29 mouse cellular contexts compared by ENCODE assay signal in genomic region chr17:57788161-57788799, GRCm38 (mm10). TPM values are rescaled to one million over a fixed set of nuclear protein-coding genes. Genes with fewer than 3 reads are reported as not detected.
DNase-seq lines count a peak whose midpoint lies in the region; ATAC-seq and TF ChIP-seq lines count a peak whose summit lies in the region.
"Had no signal": no experiment of that assay in that cellular context is flagged by ENCODE, and none has a peak within 500 bp of the region (broad histone marks: within the 10 kb centered on the region; RNA-seq: fewer than 3 reads in every experiment).

No protein-coding gene starts in this region.

- 67% methylated on average over 1 of the region's 1 CpGs for WGBS in intestine, embryonic 16.5 days
- 79% methylated on average over 1 of the region's 1 CpGs for WGBS in hindbrain, postnatal 0 days

- no peaks in the 10 kb centered on the region for H3K4me1 ChIP-seq in intestine, embryonic 16.5 days (ENCODE audit: control insufficient read depth, insufficient read depth, low read length)
- H3K4me1 ChIP-seq in hindbrain, postnatal 0 days (ENCODE audit: insufficient read depth, low read length): no peaks in the 10 kb centered on the region
- H3K4me1 ChIP-seq: embryonic facial prominence, embryonic 13.5 days; embryonic facial prominence, embryonic 15.5 days; forebrain, embryonic 10.5 days; forebrain, embryonic 12.5 days had no signal

- H3K36me3 ChIP-seq in intestine, embryonic 16.5 days (ENCODE audit: control insufficient read depth, insufficient read depth, low read length): no peaks in the 10 kb centered on the region
- no peaks in the 10 kb centered on the region for H3K36me3 ChIP-seq in hindbrain, postnatal 0 days (ENCODE audit: insufficient read depth, low read length)
- H3K36me3 ChIP-seq: embryonic facial prominence, embryonic 13.5 days; embryonic facial prominence, embryonic 15.5 days; forebrain, embryonic 10.5 days; forebrain, embryonic 12.5 days had no signal

- no peaks in the 10 kb centered on the region for H3K9me3 ChIP-seq in intestine, embryonic 16.5 days (ENCODE audit: control insufficient read depth, low read length)
- H3K9me3 ChIP-seq in hindbrain, postnatal 0 days (ENCODE audit: low read length): no peaks in the 10 kb centered on the region
- H3K9me3 ChIP-seq: embryonic facial prominence, embryonic 13.5 days; embryonic facial prominence, embryonic 15.5 days; forebrain, embryonic 12.5 days had no signal

- H3K4me2 ChIP-seq in intestine, embryonic 16.5 days (ENCODE audit: low read depth, low read length): no peak overlapping the region
- H3K4me2 ChIP-seq in hindbrain, postnatal 0 days (ENCODE audit: low read depth, low read length): no peak overlapping the region
- H3K4me2 ChIP-seq: embryonic facial prominence, embryonic 13.5 days; embryonic facial prominence, embryonic 15.5 days; forebrain, embryonic 12.5 days had no signal

- TF ChIP-seq CTCF in hindbrain, postnatal 0 days (IDR thresholded peaks at IDR 0.05; ENCODE audit: low read depth): no peak

- peak; percentile 92 for ATAC-seq in intestine, embryonic 16.5 days
- no peak for ATAC-seq in hindbrain, postnatal 0 days
- ATAC-seq: forebrain, embryonic 14.5 days; forebrain, embryonic 16.5 days had no signal

- H3K9ac ChIP-seq in intestine, embryonic 16.5 days (ENCODE audit: low read depth, low read length): no peak overlapping the region
- H3K9ac ChIP-seq in hindbrain, postnatal 0 days (replicated peaks; ENCODE audit: low read length): no peak overlapping the region
- H3K9ac ChIP-seq: embryonic facial prominence, embryonic 13.5 days; embryonic facial prominence, embryonic 15.5 days; forebrain, embryonic 12.5 days had no signal

- no peak overlapping the region for H3K4me3 ChIP-seq in intestine, embryonic 16.5 days (ENCODE audit: low read length)
- H3K4me3 ChIP-seq in hindbrain, postnatal 0 days (ENCODE audit: low read length): no peak overlapping the region
- H3K4me3 ChIP-seq: embryonic facial prominence, embryonic 13.5 days; embryonic facial prominence, embryonic 15.5 days; erythroblast, embryonic 14.5 days; forebrain, embryonic 10.5 days; forebrain, embryonic 12.5 days had no signal

- DNase-seq in kidney, adult 9 months: peak; percentile 14
- no peak for DNase-seq in kidney, adult 11 months
- DNase-seq in hindbrain, postnatal 0 days (ENCODE audit: low spot score): no peak
- no peak for DNase-seq in layer of hippocampus, postnatal 25 days (ENCODE audit: extremely low spot score in 1 of 2, low spot score in 1 of 2)
- DNase-seq: adrenal gland, adult 2 months; adrenal gland, postnatal 10 days; adrenal gland, postnatal 25 days; cerebellum, adult 11 months; cerebellum, adult 18-20 months; cerebellum, adult 8-10 months; cerebellum, adult 9-11 months; cerebellum, postnatal 14 days; cerebellum, postnatal 36 days; embryo, embryonic 11 days had no signal

- H3K27me3 ChIP-seq in intestine, embryonic 16.5 days (replicated peaks; ENCODE audit: control insufficient read depth, insufficient read depth, low read length): no peaks in the 10 kb centered on the region
- no peaks in the 10 kb centered on the region for H3K27me3 ChIP-seq in hindbrain, postnatal 0 days (ENCODE audit: insufficient read depth, low read length)
- H3K27me3 ChIP-seq: embryonic facial prominence, embryonic 13.5 days; embryonic facial prominence, embryonic 15.5 days; forebrain, embryonic 12.5 days had no signal

- H3K27ac ChIP-seq in intestine, embryonic 16.5 days (ENCODE audit: low read length): no peak overlapping the region
- H3K27ac ChIP-seq in hindbrain, postnatal 0 days: no peak overlapping the region
- H3K27ac ChIP-seq: embryonic facial prominence, embryonic 13.5 days; embryonic facial prominence, embryonic 15.5 days; forebrain, embryonic 10.5 days; forebrain, embryonic 12.5 days had no signal

RNA-seq across cellular contexts. Expression of gene Cntnap5c, which starts 18.9 kb away (rescaled TPM):
- polyA plus RNA-seq in intestine, embryonic 16.5 days (2015; fragmentation: Nextera tagmentation; extraction: Ambion mirVana): 0.04 TPM in 1 of 2 replicates, not detected in the other
- 5.1 and 6.9 TPM in 2 replicates for total RNA-seq in hindbrain, postnatal 0 days (2014; rRNA removed)
- polyA plus RNA-seq in hindbrain, postnatal 0 days (2015; fragmentation: Nextera tagmentation; extraction: Ambion mirVana): 2.4 and 2.9 TPM in 2 replicates
- total RNA-seq in layer of hippocampus, postnatal 25 days (2021): 10 to 100 TPM; 19.6 to 24.7 TPM
- total RNA-seq: adrenal gland, adult 2 months; adrenal gland, postnatal 10 days; adrenal gland, postnatal 25 days; adrenal gland, postnatal 4 days; common myeloid progenitor, adult 5-6 weeks; ES-E14; MEL had no signal
- polyA plus RNA-seq: adrenal gland, adult 2 months; C2C12; embryonic facial prominence, embryonic 11.5 days; embryonic facial prominence, embryonic 13.5 days; embryonic facial prominence, embryonic 15.5 days; erythroblast, embryonic 14.5 days had no signal

RNA-seq across cellular contexts. Expression of gene Gm21834, which starts 46.3 kb away (rescaled TPM):
- polyA plus RNA-seq in intestine, embryonic 16.5 days (2015; fragmentation: Nextera tagmentation; extraction: Ambion mirVana): not detected in 2 replicates
- not detected in 2 replicates for total RNA-seq in hindbrain, postnatal 0 days (2014; rRNA removed)
- polyA plus RNA-seq in hindbrain, postnatal 0 days (2015; fragmentation: Nextera tagmentation; extraction: Ambion mirVana): not detected in 2 replicates
- not detected for total RNA-seq in layer of hippocampus, postnatal 25 days (2021)
- total RNA-seq: adrenal gland, adult 2 months; adrenal gland, postnatal 10 days; adrenal gland, postnatal 25 days; adrenal gland, postnatal 4 days; common myeloid progenitor, adult 5-6 weeks; ES-E14; MEL had no signal
- polyA plus RNA-seq: adrenal gland, adult 2 months; brain, embryonic 14.5 days; C2C12; embryonic facial prominence, embryonic 11.5 days; embryonic facial prominence, embryonic 13.5 days; embryonic facial prominence, embryonic 15.5 days; erythroblast, embryonic 14.5 days; forebrain, embryonic 10.5 days; forebrain, embryonic 12.5 days; forebrain, embryonic 14.5 days; forebrain, embryonic 16.5 days had no signal
